In the genomic region with DNA sequence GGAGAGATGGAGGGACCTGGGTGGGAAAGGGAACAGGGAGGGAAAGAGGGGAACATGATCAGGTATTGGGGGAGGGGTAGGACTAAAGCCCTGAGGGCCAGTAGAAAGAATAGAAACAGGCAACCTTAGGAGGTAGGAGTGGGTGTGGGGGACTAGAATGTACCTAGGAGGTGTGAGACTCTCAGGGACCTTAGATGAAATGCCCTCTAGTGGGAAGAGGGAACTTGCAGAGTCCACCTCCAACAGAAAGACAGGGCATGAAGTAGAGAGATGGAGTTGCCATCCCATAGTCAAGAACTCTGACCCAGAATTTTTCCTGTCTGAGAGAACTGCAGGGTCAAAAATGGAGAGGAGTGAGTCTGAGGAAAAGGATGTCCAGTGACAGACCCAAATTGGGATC, we compare ENCODE assay signal across 24 mouse cellular contexts. TPM values are rescaled to one million over a fixed set of nuclear protein-coding genes. Genes with fewer than 3 reads are reported as not detected.
"Had no signal": no experiment of that assay in that cellular context is flagged by ENCODE, and none has a peak within 500 bp of the region (broad histone marks: within the 10 kb centered on the region; RNA-seq: fewer than 3 reads in every experiment).

No protein-coding gene starts in this region.

- H3K4me1 ChIP-seq: liver, embryonic 12.5 days; liver, embryonic 15.5 days; stomach, embryonic 15.5 days had no signal

- H3K9ac ChIP-seq: limb, embryonic 13.5 days; liver, embryonic 12.5 days; liver, embryonic 15.5 days; lung, embryonic 15.5 days; midbrain, embryonic 13.5 days; neural tube, embryonic 13.5 days; stomach, embryonic 15.5 days had no signal

- DNase-seq: kidney, postnatal 10 days; kidney, postnatal 36 days; liver; lung, adult 18-20 months; lung, postnatal 10 days; lung, postnatal 36 days; retina, postnatal 1 day; right cerebral cortex, postnatal 25 days; spleen, adult 18-20 months; thymus, adult 18-20 months; thymus, postnatal 36 days had no signal

- H3K27ac ChIP-seq: limb, embryonic 10.5 days; limb, embryonic 13.5 days; liver, embryonic 12.5 days; liver, embryonic 15.5 days; lung, embryonic 15.5 days; midbrain, embryonic 10.5 days; midbrain, embryonic 13.5 days; neural tube, embryonic 13.5 days; stomach, embryonic 15.5 days had no signal

- H3K9me3 ChIP-seq: limb, embryonic 10.5 days; limb, embryonic 13.5 days; liver, embryonic 12.5 days; liver, embryonic 15.5 days; lung, embryonic 15.5 days; megakaryocyte, embryonic 14.5 days; midbrain, embryonic 10.5 days; midbrain, embryonic 13.5 days; neural tube, embryonic 13.5 days; stomach, embryonic 15.5 days had no signal

- H3K27me3 ChIP-seq: limb, embryonic 13.5 days; liver, embryonic 12.5 days; liver, embryonic 15.5 days; lung, embryonic 15.5 days; megakaryocyte, embryonic 14.5 days; midbrain, embryonic 13.5 days; neural tube, embryonic 13.5 days; stomach, embryonic 15.5 days had no signal

- H3K4me2 ChIP-seq: limb, embryonic 13.5 days; liver, embryonic 12.5 days; liver, embryonic 15.5 days; lung, embryonic 15.5 days; midbrain, embryonic 13.5 days; neural tube, embryonic 13.5 days; stomach, embryonic 15.5 days had no signal

- ATAC-seq: liver, embryonic 12.5 days; midbrain, embryonic 13.5 days; midbrain, embryonic 16.5 days had no signal

- H3K36me3 ChIP-seq: limb, embryonic 10.5 days; limb, embryonic 13.5 days; liver, embryonic 12.5 days; liver, embryonic 15.5 days; lung, embryonic 15.5 days; midbrain, embryonic 10.5 days; midbrain, embryonic 13.5 days; neural tube, embryonic 13.5 days; stomach, embryonic 15.5 days had no signal

- H3K4me3 ChIP-seq: limb, embryonic 10.5 days; limb, embryonic 13.5 days; liver, embryonic 12.5 days; liver, embryonic 15.5 days; lung, embryonic 15.5 days; megakaryocyte, embryonic 14.5 days; midbrain, embryonic 10.5 days; midbrain, embryonic 13.5 days; myocyte; neural tube, embryonic 13.5 days; stomach, embryonic 15.5 days had no signal

RNA-seq across cellular contexts. Expression of a gene that starts 43.4 kb away (rescaled TPM):
- total RNA-seq: monocyte, adult 5-6 weeks had no signal
